Mouse (Mus musculus) heart, embryonic 15.5 days (tissue): ENCODE measurements around the gene Hand1. TPM values are rescaled to one million over a fixed set of nuclear protein-coding genes. Genes with fewer than 3 reads are reported as not detected.

Source experiments
- ATAC-seq: fragments of 200-750 bp; cut with Nextera tagmentation; replicated peaks from 2 replicates; pipeline ENCODE4 v1.8.0; 2017; ENCODE audit warnings: low read depth, moderate TSS enrichment; ENCODE audit not compliant: insufficient number of reproducible peaks, insufficient read depth, low FRiP score
- H3K27ac ChIP-seq: fragments of 300-500 bp; sonication (generic); 2 replicates; pipeline ENCODE4 v1.5.1; 2015; ENCODE audit warnings: mild to moderate bottlenecking, inconsistent platforms
- H3K27me3 ChIP-seq: fragments of 300-500 bp; sonication (generic); 2 replicates; pipeline ENCODE4 v1.6.1; 2015; ENCODE audit warnings: inconsistent platforms
- H3K36me3 ChIP-seq: fragments of 300-500 bp; sonication (generic); 2 replicates; pipeline ENCODE4 v1.6.1; 2015; ENCODE audit warnings: mild to moderate bottlenecking, inconsistent platforms
- H3K4me1 ChIP-seq: fragments of 300-500 bp; sonication (generic); replicated peaks from 2 replicates; pipeline ENCODE4 v1.6.1; 2015; ENCODE audit warnings: inconsistent platforms
- H3K4me2 ChIP-seq: fragments of 300-500 bp; sonication (generic); 2 replicates; pipeline ENCODE4 v1.6.1; 2015; ENCODE audit warnings: inconsistent platforms, mild to moderate bottlenecking, moderate library complexity
- H3K4me3 ChIP-seq: fragments of 300-500 bp; sonication (generic); 2 replicates; pipeline ENCODE4 v1.5.1; 2015; ENCODE audit warnings: mild to moderate bottlenecking, inconsistent platforms
- H3K9ac ChIP-seq: fragments of 300-500 bp; sonication (generic); 2 replicates; pipeline ENCODE4 v1.6.1; 2015; ENCODE audit warnings: mild to moderate bottlenecking, inconsistent platforms
- H3K9me3 ChIP-seq: fragments of 300-500 bp; sonication (generic); replicated peaks from 2 replicates; pipeline ENCODE4 v1.6.1; 2016; ENCODE audit warnings: inconsistent platforms
- WGBS: fragments of 180-500 bp; shearing (Covaris S2); methylation state at CpG from one replicate; pipeline ENCODE4 v1.1.7; 2015; ENCODE audit warnings: mixed read lengths; 5-methylcytosine and 5-hydroxymethylcytosine counted together
- polyA plus RNA-seq: library from polyadenylated mRNA; unstranded; fragments of >200 nt; fragmentation: Nextera tagmentation; extraction: Ambion mirVana; gene quantifications from 2 replicates; pipeline ENCODE4 v1.2.1, GENCODE M21; 2015

The Hand1 gene
- 11.4 and 13.9 TPM in 2 replicates for polyA plus RNA-seq

DNA sequence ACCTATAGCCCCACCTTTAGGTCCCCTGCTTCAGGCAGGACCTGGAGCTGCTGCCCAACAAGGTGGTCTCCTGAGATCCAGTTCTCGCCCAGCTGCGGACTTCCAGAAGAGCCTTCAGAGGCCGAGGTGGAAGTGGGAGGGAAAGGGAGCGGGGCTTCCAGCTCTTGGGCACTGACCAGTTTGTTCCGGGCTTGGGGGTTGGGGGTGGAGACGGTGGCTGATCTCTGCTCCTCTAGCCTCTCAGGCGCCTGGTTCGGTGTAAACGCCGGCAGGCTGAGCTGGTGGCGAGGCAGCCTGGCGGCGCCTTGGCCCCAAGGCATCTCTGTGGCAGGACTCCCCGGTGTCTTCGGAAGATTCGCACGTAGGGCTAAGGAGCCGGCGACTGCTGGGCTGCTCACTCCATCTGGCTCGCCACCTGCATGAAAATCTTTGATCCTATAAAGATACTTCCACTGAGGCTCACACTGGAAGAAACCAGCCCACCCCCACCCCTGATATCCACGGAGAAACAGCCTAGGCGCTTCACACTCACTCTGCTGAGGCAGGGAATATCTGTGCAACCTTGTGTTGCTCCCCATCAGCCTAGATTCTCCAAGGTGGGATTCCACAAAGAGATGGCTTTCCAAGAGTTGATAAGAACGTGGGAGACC is at the start of gene Hand1:
Gene Hand1 (minus strand): TSS at position 267 of the 650 bp plus-strand sequence.
- peak within 1 kb of the TSS; percentile 78 for H3K4me2 ChIP-seq
- no peak for ATAC-seq
- peak within 1 kb of the TSS; percentile 78 for H3K27ac ChIP-seq

DNA sequence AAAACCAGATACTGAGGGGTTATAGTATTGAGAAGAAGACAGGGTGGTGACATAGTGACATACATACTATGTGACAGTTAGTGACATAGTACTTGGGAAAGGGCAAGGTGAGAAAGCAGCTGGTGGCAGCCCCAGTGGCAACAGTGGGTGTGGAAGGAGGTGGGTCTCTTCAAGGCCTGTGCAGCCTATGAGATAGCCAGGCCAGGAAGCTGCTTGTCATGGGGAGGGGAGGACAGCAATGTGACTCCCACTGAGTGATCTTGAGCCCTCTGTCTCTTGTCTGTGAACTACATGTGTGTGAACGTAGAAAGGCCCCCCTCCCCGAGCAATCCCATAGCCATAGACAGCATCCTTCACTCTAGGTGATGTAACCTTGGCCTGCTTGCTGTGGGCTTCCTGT is 43.5 kb upstream of the Hand1 start:
- 58% methylated on average over 2 of the region's 2 CpGs for WGBS
- no peaks in the 10 kb centered on the region for H3K36me3 ChIP-seq
- no peak overlapping the region for H3K4me3 ChIP-seq
- no peaks in the 10 kb centered on the region for H3K9me3 ChIP-seq
- no peak for ATAC-seq
- no peak overlapping the region for H3K27ac ChIP-seq
- H3K4me2 ChIP-seq: no peak overlapping the region
- no peaks in the 10 kb centered on the region for H3K27me3 ChIP-seq
- no peak overlapping the region for H3K9ac ChIP-seq
- H3K4me1 ChIP-seq: peaks cover 4% of the 10 kb centered on the region

More for the DNA sequence above, at the start of gene Hand1:
- H3K9me3 ChIP-seq: no peaks in the 10 kb centered on the region
- H3K36me3 ChIP-seq: no peaks in the 10 kb centered on the region
- peak within 1 kb of the TSS; percentile 48 for H3K4me3 ChIP-seq
- 21% methylated on average over 23 of the region's 23 CpGs for WGBS
- peak within 1 kb of the TSS; percentile 63 for H3K9ac ChIP-seq
- H3K4me1 ChIP-seq: peaks cover 43% of the 10 kb centered on the region
- peaks cover 92% of the 10 kb centered on the region for H3K27me3 ChIP-seq

DNA sequence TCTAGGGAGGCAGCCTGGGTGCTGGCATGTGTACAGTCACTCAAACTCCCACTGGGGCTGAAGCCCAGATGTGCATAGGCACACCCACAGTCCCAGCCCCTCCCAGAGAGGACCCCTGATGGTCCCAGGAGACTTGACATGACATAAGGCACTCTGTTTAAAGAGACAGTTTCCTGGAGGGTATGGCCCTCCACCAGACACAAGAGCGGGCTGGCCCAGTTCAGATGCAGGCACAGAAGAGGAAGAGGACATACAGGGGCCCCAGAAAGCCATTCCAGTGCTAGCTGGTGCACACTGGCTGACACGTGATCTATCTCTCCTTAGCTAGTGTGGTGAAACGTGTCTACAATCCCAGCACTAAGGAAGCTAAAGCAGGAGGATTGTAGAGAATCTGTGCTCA is 40.4 kb upstream of the Hand1 start:
- WGBS: 43% methylated on average over 3 of the region's 3 CpGs
- no peak overlapping the region for H3K4me3 ChIP-seq
- ATAC-seq: no peak
- H3K27ac ChIP-seq: no peak overlapping the region; the same call in 1 of the 2 replicates
- no peaks in the 10 kb centered on the region for H3K36me3 ChIP-seq
- no peak overlapping the region for H3K9ac ChIP-seq
- no peak overlapping the region for H3K4me2 ChIP-seq
- H3K27me3 ChIP-seq: no peaks in the 10 kb centered on the region
- H3K9me3 ChIP-seq: no peaks in the 10 kb centered on the region
- H3K4me1 ChIP-seq: peaks cover 9% of the 10 kb centered on the region

DNA sequence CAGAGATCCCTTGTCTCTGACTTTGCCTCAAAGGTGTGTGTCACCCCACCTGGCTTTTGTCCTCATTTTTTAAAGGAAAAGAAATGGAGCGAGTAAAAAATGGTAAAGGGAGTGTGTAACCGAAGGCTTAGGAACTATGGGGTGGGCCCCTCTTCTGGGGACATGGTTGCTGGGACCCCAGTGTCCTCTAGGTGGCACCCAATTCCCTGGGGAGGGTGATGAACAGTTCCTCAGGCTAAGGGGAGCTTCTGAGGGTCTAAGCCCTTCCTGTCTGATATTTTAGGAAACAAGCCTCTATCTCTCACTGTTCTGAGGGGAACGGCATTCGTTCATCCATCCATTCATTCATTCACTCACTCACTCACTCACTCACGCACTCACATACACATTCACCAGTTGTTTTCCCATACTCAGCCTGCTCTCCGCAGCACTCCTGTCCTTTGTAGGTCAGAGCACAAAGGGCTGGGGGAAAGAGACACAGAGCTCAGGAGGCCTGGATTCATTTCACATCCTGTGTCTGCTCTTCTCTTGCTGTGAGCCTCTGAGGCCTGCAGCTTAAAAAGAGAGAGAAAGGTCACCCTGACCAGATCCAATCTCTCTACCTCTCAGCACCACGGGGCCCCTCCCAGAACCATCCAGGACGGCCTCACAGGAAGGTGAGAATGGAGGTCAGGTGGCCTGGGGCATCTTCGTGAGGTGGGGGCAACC is 36.3 kb upstream of the Hand1 start:
- Histone ChIP-seq H3K36me3 (no peaks in the 10 kb centered on the region), H3K27me3 (peaks cover 6% of the 10 kb centered on the region; the same call in 1 of the 2 replicates), H3K9me3 (no peaks in the 10 kb centered on the region), H3K27ac (no peak overlapping the region), H3K4me1 (peaks cover 16% of the 10 kb centered on the region), H3K4me3 (no peak overlapping the region), H3K4me2 (no peak overlapping the region), H3K9ac (no peak overlapping the region)
- ATAC-seq: 0 out of 2 replicates have a peak, but pooled peaks have one; percentile 30
- WGBS: 28% methylated on average over 9 of the region's 9 CpGs

DNA sequence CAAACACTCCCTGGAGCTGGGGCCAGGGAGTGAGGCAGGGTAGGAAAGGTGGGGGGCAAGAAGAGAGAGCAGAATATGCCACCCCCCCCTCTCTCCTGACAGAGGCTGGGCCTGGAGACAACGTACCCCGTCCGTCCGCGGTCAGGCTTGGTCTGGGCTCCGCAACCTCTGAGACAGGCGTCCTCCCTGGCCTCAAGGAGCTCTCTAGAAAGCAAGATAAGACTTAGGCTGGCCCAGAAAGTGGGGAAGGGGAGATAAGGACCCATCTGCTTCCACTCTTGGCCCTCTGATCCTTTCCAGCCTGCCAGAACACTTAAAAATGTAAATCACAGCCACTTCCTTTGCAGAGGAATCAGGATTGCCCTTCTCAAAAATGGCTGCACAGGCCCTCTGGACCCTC is 33.8 kb upstream of the Hand1 start:
- Histone ChIP-seq H3K4me3 (no peak overlapping the region), H3K36me3 (no peaks in the 10 kb centered on the region), H3K4me1 (peaks cover 12% of the 10 kb centered on the region), H3K9me3 (no peaks in the 10 kb centered on the region), H3K4me2 (no peak overlapping the region), H3K27me3 (peaks cover 6% of the 10 kb centered on the region; the same call in 1 of the 2 replicates), H3K9ac (no peak overlapping the region), H3K27ac (no peak overlapping the region)
- ATAC-seq: no peak
- 17% methylated on average over 7 of the region's 7 CpGs for WGBS

DNA sequence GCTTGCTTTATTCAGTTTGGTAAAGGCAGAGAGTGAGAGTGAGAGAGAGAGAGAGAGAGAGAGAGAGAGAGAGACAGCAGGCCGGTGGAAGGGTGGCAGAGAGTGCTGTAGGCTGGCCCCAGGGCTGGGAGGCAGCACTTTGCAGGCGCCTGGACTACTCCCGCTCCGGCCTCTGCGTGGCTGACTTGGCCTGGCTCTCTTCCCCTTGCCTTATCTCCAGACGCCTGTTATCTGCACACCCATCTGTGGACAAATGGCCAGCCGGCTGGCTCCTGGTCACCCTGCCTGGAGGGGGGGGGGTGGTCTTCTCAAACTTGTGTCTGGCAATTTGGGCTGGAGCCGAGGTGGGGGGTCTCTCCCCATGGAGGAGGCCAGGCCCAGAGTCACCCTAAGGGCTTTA is 32.0 kb upstream of the Hand1 start:
- Histone ChIP-seq H3K9ac (no peak overlapping the region), H3K36me3 (no peaks in the 10 kb centered on the region), H3K27me3 (peaks cover 6% of the 10 kb centered on the region; the same call in 1 of the 2 replicates), H3K27ac (no peak overlapping the region), H3K4me3 (no peak overlapping the region), H3K4me1 (peaks cover 12% of the 10 kb centered on the region), H3K4me2 (no peak overlapping the region), H3K9me3 (no peaks in the 10 kb centered on the region)
- ATAC-seq: no peak; the same call in 1 of the 2 replicates
- 26% methylated on average over 8 of the region's 8 CpGs for WGBS

DNA sequence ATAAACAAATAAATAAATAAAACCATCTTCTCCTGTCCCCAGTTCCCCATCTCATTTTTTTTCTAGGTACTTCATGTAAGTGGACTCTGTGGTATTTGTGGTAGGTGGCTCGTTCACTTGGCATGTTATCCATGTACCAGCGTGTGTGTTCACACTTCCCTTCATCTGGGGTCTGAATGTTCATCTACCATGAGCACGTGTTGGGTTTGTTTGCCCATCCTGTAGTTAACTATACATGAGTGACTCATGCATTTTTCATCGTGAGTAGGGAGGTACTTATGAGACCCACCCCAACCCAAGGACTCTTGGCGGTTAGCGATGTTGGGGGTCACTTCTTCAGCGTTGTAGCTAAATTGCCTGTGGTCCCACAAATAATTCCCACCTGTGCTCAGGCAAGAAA is 29.5 kb upstream of the Hand1 start:
- no peak overlapping the region for H3K4me2 ChIP-seq
- no peaks in the 10 kb centered on the region for H3K9me3 ChIP-seq
- H3K27me3 ChIP-seq: peaks cover 6% of the 10 kb centered on the region; the same call in 1 of the 2 replicates
- no peak overlapping the region for H3K4me3 ChIP-seq
- WGBS: 88% methylated on average over 7 of the region's 7 CpGs
- no peak overlapping the region for H3K9ac ChIP-seq
- no peak overlapping the region for H3K27ac ChIP-seq
- no peak for ATAC-seq
- no peaks in the 10 kb centered on the region for H3K36me3 ChIP-seq
- H3K4me1 ChIP-seq: peaks cover 7% of the 10 kb centered on the region

DNA sequence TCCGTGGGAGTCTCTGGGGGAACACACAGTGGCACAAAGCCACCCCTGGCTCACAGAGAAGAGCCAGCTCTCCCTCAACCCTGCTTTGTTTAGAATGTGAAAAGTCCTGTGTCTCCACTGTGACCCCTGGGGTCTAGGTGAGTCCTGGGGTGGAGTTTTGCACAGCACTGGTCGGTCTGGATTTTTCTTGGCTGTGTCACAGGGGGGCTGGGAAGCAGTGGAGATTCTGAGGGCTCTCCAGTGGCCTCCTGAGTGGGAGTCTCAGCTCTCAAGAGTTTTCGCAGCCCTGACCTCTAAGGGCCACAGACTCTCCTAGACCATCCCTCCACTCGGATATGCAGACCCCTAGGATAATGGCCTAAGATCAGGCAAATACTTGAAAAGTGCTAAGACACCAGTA is 25.1 kb upstream of the Hand1 start:
- H3K4me2 ChIP-seq: no peak overlapping the region
- H3K36me3 ChIP-seq: no peaks in the 10 kb centered on the region
- no peak for ATAC-seq
- 58% methylated on average over 4 of the region's 4 CpGs for whole genome bisulfite sequencing
- H3K9ac ChIP-seq: no peak overlapping the region
- H3K27me3 ChIP-seq: peaks cover 3% of the 10 kb centered on the region; the same call in 1 of the 2 replicates
- H3K4me1 ChIP-seq: no peaks in the 10 kb centered on the region
- no peak overlapping the region for H3K4me3 ChIP-seq
- H3K27ac ChIP-seq: no peak overlapping the region
- H3K9me3 ChIP-seq: no peaks in the 10 kb centered on the region

DNA sequence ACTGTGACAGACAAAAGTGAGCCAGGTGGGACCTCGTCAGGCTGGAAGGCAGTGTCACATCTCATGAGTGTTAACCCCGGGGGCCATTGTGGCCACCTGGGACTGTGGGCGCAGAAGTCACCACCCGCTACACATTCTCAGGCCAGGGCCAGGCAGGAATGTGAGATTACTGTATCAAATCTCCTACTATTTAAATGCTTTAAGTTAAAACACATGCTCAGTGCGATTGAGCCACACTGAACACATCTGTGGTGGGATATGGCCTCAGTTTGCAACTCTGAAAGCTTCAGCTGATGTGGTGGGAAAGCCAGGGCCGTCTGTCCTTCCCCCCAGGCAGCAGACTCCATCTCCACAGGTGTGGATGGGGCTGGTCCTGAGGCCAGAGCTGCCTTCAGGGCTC is 21.0 kb upstream of the Hand1 start:
- H3K4me1 ChIP-seq: no peaks in the 10 kb centered on the region
- no peak overlapping the region for H3K4me2 ChIP-seq
- H3K36me3 ChIP-seq: no peaks in the 10 kb centered on the region
- no peak overlapping the region for H3K4me3 ChIP-seq
- 70% methylated on average over 6 of the region's 6 CpGs for WGBS
- H3K9ac ChIP-seq: no peak overlapping the region
- H3K27ac ChIP-seq: no peak overlapping the region
- ATAC-seq: no peak
- H3K9me3 ChIP-seq: no peaks in the 10 kb centered on the region
- peaks cover 15% of the 10 kb centered on the region for H3K27me3 ChIP-seq

DNA sequence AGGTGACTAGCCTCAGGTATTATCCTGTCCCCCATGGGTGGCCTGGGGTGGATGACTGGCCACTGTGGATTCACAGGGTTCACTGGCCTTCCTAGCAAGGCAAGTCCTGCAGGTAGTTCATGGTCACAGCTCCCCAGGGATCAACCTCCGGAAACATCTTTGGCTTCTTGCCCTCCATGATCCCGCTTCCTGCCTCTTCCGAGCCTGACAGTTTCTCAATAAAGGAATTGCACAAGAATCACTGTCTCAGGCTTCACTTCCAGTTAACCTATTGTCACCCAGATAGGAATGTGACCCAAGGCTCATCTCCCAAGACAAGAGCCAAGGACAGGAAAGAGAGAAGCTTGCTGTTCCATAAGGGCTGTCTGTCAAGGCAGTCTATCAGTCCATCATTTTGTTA is 18.3 kb upstream of the Hand1 start:
- WGBS: 39% methylated on average over 3 of the region's 3 CpGs
- no peak overlapping the region for H3K9ac ChIP-seq
- H3K4me2 ChIP-seq: no peak overlapping the region
- peaks cover 4% of the 10 kb centered on the region; the same call in 1 of the 2 replicates for H3K4me1 ChIP-seq
- no peaks in the 10 kb centered on the region for H3K9me3 ChIP-seq
- no peak overlapping the region for H3K4me3 ChIP-seq
- no peak overlapping the region for H3K27ac ChIP-seq
- H3K36me3 ChIP-seq: no peaks in the 10 kb centered on the region
- no peak for ATAC-seq
- peaks cover 15% of the 10 kb centered on the region for H3K27me3 ChIP-seq

DNA sequence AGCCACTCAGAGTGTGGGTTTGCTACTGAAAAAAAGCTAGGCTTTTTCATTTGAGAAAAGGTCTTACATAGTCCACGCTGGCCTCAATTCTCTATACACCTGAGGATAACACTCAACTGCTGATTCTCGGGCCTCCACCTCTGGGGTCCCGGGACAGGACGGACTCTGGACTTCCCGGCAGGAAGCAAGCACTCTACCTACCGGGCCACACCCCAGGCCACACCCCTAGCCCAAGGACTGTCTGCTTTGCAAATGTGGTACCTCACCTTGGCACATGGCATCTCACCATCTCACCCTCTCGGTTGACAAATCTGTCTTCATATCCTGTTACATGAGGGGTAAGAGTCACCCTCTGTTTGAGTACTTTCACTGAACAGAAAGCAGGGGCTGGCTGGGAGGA is 17.7 kb upstream of the Hand1 start:
- peaks cover 7% of the 10 kb centered on the region; the same call in 1 of the 2 replicates for H3K4me1 ChIP-seq
- H3K4me2 ChIP-seq: no peak overlapping the region
- WGBS: 54% methylated on average over 7 of the region's 7 CpGs
- H3K9me3 ChIP-seq: no peaks in the 10 kb centered on the region
- ATAC-seq: no peak
- no peaks in the 10 kb centered on the region for H3K36me3 ChIP-seq
- no peak overlapping the region for H3K4me3 ChIP-seq
- H3K27me3 ChIP-seq: peaks cover 17% of the 10 kb centered on the region
- H3K9ac ChIP-seq: no peak overlapping the region
- no peak overlapping the region for H3K27ac ChIP-seq
